Mouse (Mus musculus): ENCODE measurements around the gene Ttc25.
A peak's percentile ranks its signal among the peaks of the same experiment; 100 is the strongest.
"Not testable (repeated sequence)": the region's sequence is repeated elsewhere in the genome, so short reads cannot be mapped to it uniquely, and the experiment has no call there.

Gene Ttc25

GRCm38 (mm10) chr11:100533871-100534270, 11.5 kb upstream of the Ttc25 start:
- no peak for DNase-seq

- not testable (repeated sequence) for DNase-seq
Observed at GRCm38 (mm10) chr11:100534411-100534810, 11.0 kb upstream of the Ttc25 start.

GRCm38 (mm10) chr11:100534821-100535220, 10.6 kb upstream of the Ttc25 start:
- DNase-seq: not testable (repeated sequence)

GRCm38 (mm10) chr11:100535996-100536395, 9.4 kb upstream of the Ttc25 start:
- no peak for DNase-seq

GRCm38 (mm10) chr11:100536466-100536865, 8.9 kb upstream of the Ttc25 start:
- DNase-seq: no peak

GRCm38 (mm10) chr11:100540966-100541365, 4.4 kb upstream of the Ttc25 start:
- no peak for DNase-seq

- no peak for DNase-seq
Observed at GRCm38 (mm10) chr11:100541577-100541976, 3.8 kb upstream of the Ttc25 start.

GRCm38 (mm10) chr11:100545746-100546085, 309 bp downstream of the Ttc25 start:
- DNase-seq: no peak

GRCm38 (mm10) chr11:100546955-100547354, 1.5 kb downstream of the Ttc25 start:
- no peak for DNase-seq

- DNase-seq: no peak
Observed at GRCm38 (mm10) chr11:100548141-100548540, 2.7 kb downstream of the Ttc25 start.

GRCm38 (mm10) chr11:100549466-100549865, 4.1 kb downstream of the Ttc25 start:
- DNase-seq: no peak

- DNase-seq: no peak
Observed at GRCm38 (mm10) chr11:100550101-100550500, 4.7 kb downstream of the Ttc25 start.

- DNase-seq: no peak
Observed at GRCm38 (mm10) chr11:100552842-100553241, 7.4 kb downstream of the Ttc25 start.

- peak; percentile 71 to 80 for DNase-seq
Observed at GRCm38 (mm10) chr11:100555583-100555982, 10.2 kb downstream of the Ttc25 start.

GRCm38 (mm10) chr11:100557563-100557962, 12.2 kb downstream of the Ttc25 start:
- no peak for DNase-seq

- DNase-seq: no peak
Observed at GRCm38 (mm10) chr11:100559476-100559875, 14.1 kb downstream of the Ttc25 start.

- no peak for DNase-seq
Observed at GRCm38 (mm10) chr11:100561748-100562147, 16.3 kb downstream of the Ttc25 start.

- no peak for DNase-seq
Observed at GRCm38 (mm10) chr11:100564297-100564696, 18.9 kb downstream of the Ttc25 start.

GRCm38 (mm10) chr11:100564703-100565102, 19.3 kb downstream of the Ttc25 start:
- no peak for DNase-seq

- DNase-seq: no peak
Observed at GRCm38 (mm10) chr11:100567229-100567628, 21.8 kb downstream of the Ttc25 start.

GRCm38 (mm10) chr11:100567815-100568245, 22.4 kb downstream of the Ttc25 start:
- DNase-seq: peak; percentile 40 to 45

GRCm38 (mm10) chr11:100568692-100569091, 23.3 kb downstream of the Ttc25 start:
- DNase-seq: no peak

- no peak for DNase-seq
Observed at GRCm38 (mm10) chr11:100569789-100570188, 24.4 kb downstream of the Ttc25 start.

GRCm38 (mm10) chr11:100570430-100571201, 25.2 kb downstream of the Ttc25 start:
- peak; percentile 79 to 80 for DNase-seq

- peak; percentile 29 to 33 for DNase-seq
Observed at GRCm38 (mm10) chr11:100571202-100571567, 25.8 kb downstream of the Ttc25 start.

Data from B cell, adult 2 months (primary cell).